Mouse (Mus musculus) midbrain, embryonic 13.5 days (tissue): ENCODE measurements around the gene Ramp3. TPM values are rescaled to one million over a fixed set of nuclear protein-coding genes. Genes with fewer than 3 reads are reported as not detected.

Experiments used
- ATAC-seq: fragments of 200-750 bp; cut with Nextera tagmentation; 2 replicates; pipeline ENCODE4 v1.8.0; 2017; ENCODE audit warnings: mild to moderate bottlenecking, moderate TSS enrichment, moderate library complexity
- H3K27ac ChIP-seq: fragments of 300-500 bp; sonication (generic); 2 replicates; pipeline ENCODE4 v1.5.1; 2015; ENCODE audit warnings: inconsistent platforms, mild to moderate bottlenecking, moderate library complexity
- H3K27me3 ChIP-seq: fragments of 300-500 bp; sonication (generic); 2 replicates; pipeline ENCODE4 v1.6.1; 2015; ENCODE audit warnings: mild to moderate bottlenecking, inconsistent platforms
- H3K36me3 ChIP-seq: fragments of 300-500 bp; sonication (generic); 2 replicates; pipeline ENCODE4 v1.6.1; 2015; ENCODE audit warnings: mild to moderate bottlenecking, inconsistent platforms
- H3K4me1 ChIP-seq: fragments of 300-500 bp; sonication (generic); replicated peaks from 2 replicates; pipeline ENCODE4 v1.6.1; 2015; ENCODE audit warnings: inconsistent platforms
- H3K4me2 ChIP-seq: fragments of 300-500 bp; sonication (generic); replicated peaks from 2 replicates; pipeline ENCODE4 v1.6.1; 2015; ENCODE audit warnings: moderate library complexity, mild to moderate bottlenecking, inconsistent platforms
- H3K4me3 ChIP-seq: fragments of 300-500 bp; sonication (generic); replicated peaks from 2 replicates; pipeline ENCODE4 v1.5.1; 2015; ENCODE audit warnings: mild to moderate bottlenecking, inconsistent platforms
- H3K9ac ChIP-seq: fragments of 300-500 bp; sonication (generic); replicated peaks from 2 replicates; pipeline ENCODE4 v1.6.1; 2015; ENCODE audit warnings: mild to moderate bottlenecking, inconsistent platforms
- H3K9me3 ChIP-seq: fragments of 300-500 bp; sonication (generic); 2 replicates; pipeline ENCODE4 v1.6.1; 2016; ENCODE audit warnings: mild to moderate bottlenecking, inconsistent platforms
- WGBS: fragments of 180-500 bp; shearing (Covaris S2); methylation state at CpG from one replicate; pipeline ENCODE4 v1.1.7; 2015; 5-methylcytosine and 5-hydroxymethylcytosine counted together
- polyA plus RNA-seq: library from polyadenylated mRNA; unstranded; fragments of >200 nt; fragmentation: Nextera tagmentation; extraction: Ambion mirVana; gene quantifications from 2 replicates; pipeline ENCODE4 v1.2.1, GENCODE M21; 2015

Ramp3 gene
- polyA plus RNA-seq, 1 experiment from 2014 or later, result 6.8 TPM

GRCm38 (mm10) chr11:6675402-6675801 is 17.1 kb downstream of the Ramp3 start:
- Histone ChIP-seq H3K36me3 (no peaks in the 10 kb centered on the region), H3K9ac (no peak overlapping the region), H3K4me3 (no peak overlapping the region), H3K4me1 (0 out of 2 replicates have a peak, but pooled peaks cover 7% of the 10 kb centered on the region), H3K27ac (no peak overlapping the region), H3K9me3 (no peaks in the 10 kb centered on the region), H3K27me3 (no peaks in the 10 kb centered on the region), H3K4me2 (no peak overlapping the region)
- ATAC-seq, result no peak
- 66% methylated on average over 7 of the region's 7 CpGs for WGBS

- H3K27me3 ChIP-seq, result no peaks in the 10 kb centered on the region
- ATAC-seq, result no peak
Observed at GRCm38 (mm10) chr11:6676641-6677040, 18.3 kb downstream of the Ramp3 start.

GRCm38 (mm10) chr11:6677530-6677929 is 19.2 kb downstream of the Ramp3 start:
- Histone ChIP-seq H3K9me3 (no peaks in the 10 kb centered on the region), H3K27ac (no peak overlapping the region), H3K4me1 (0 out of 2 replicates have a peak, but pooled peaks cover 7% of the 10 kb centered on the region), H3K4me2 (no peak overlapping the region), H3K9ac (no peak overlapping the region), H3K4me3 (no peak overlapping the region), H3K36me3 (no peaks in the 10 kb centered on the region), H3K27me3 (no peaks in the 10 kb centered on the region)
- ATAC-seq, result peak; percentile 79
- WGBS, result 17% methylated on average over 7 of the region's 7 CpGs

More at GRCm38 (mm10) chr11:6676641-6677040, 18.3 kb downstream of the Ramp3 start:
- no peak overlapping the region for H3K4me3 ChIP-seq
- H3K9ac ChIP-seq, result no peak overlapping the region
- H3K9me3 ChIP-seq, result no peaks in the 10 kb centered on the region
- no peaks in the 10 kb centered on the region for H3K36me3 ChIP-seq
- 0 out of 2 replicates have a peak, but pooled peaks cover 7% of the 10 kb centered on the region for H3K4me1 ChIP-seq
- H3K4me2 ChIP-seq, result no peak overlapping the region
- H3K27ac ChIP-seq, result no peak overlapping the region
- WGBS, result 85% methylated on average over 9 of the region's 9 CpGs

GRCm38 (mm10) chr11:6679694-6680396 is 21.5 kb downstream of the Ramp3 start:
- Histone ChIP-seq H3K4me3 (no peak overlapping the region), H3K9ac (no peak overlapping the region), H3K27ac (no peak overlapping the region), H3K27me3 (no peaks in the 10 kb centered on the region), H3K36me3 (no peaks in the 10 kb centered on the region), H3K9me3 (no peaks in the 10 kb centered on the region), H3K4me1 (0 out of 2 replicates have a peak, but pooled peaks cover 7% of the 10 kb centered on the region), H3K4me2 (no peak overlapping the region)
- WGBS, result 82% methylated on average over 17 of the region's 17 CpGs
- ATAC-seq, result no peak

GRCm38 (mm10) chr11:6680397-6680818 is 22.1 kb downstream of the Ramp3 start:
- Histone ChIP-seq H3K4me1 (0 out of 2 replicates have a peak, but pooled peaks cover 7% of the 10 kb centered on the region), H3K4me2 (no peak overlapping the region), H3K9me3 (no peaks in the 10 kb centered on the region), H3K27ac (no peak overlapping the region), H3K9ac (no peak overlapping the region), H3K36me3 (no peaks in the 10 kb centered on the region), H3K4me3 (no peak overlapping the region), H3K27me3 (no peaks in the 10 kb centered on the region)
- ATAC-seq, result no peak
- 50% methylated on average over 10 of the region's 10 CpGs for WGBS

- ATAC-seq, result no peak
- Histone ChIP-seq H3K9me3 (no peaks in the 10 kb centered on the region), H3K4me2 (no peak overlapping the region), H3K9ac (no peak overlapping the region), H3K4me1 (0 out of 2 replicates have a peak, but pooled peaks cover 1% of the 10 kb centered on the region), H3K27me3 (no peaks in the 10 kb centered on the region), H3K27ac (no peak overlapping the region), H3K4me3 (no peak overlapping the region), H3K36me3 (no peaks in the 10 kb centered on the region)
- WGBS, result 58% methylated on average over 3 of the region's 3 CpGs
Observed at GRCm38 (mm10) chr11:6684741-6685140, 26.4 kb downstream of the Ramp3 start.

- Histone ChIP-seq H3K4me3 (no peak overlapping the region), H3K9me3 (no peaks in the 10 kb centered on the region), H3K27ac (no peak overlapping the region), H3K9ac (no peak overlapping the region), H3K4me1 (no peaks in the 10 kb centered on the region), H3K4me2 (no peak overlapping the region), H3K36me3 (no peaks in the 10 kb centered on the region), H3K27me3 (no peaks in the 10 kb centered on the region)
- ATAC-seq, result no peak
- 57% methylated on average over 3 of the region's 3 CpGs for WGBS
Observed at GRCm38 (mm10) chr11:6688888-6689287, 30.6 kb downstream of the Ramp3 start.

GRCm38 (mm10) chr11:6692341-6692740 is 34.0 kb downstream of the Ramp3 start:
- no peak overlapping the region for H3K4me3 ChIP-seq
- no peak overlapping the region for H3K27ac ChIP-seq
- no peak overlapping the region for H3K4me2 ChIP-seq
- ATAC-seq, result no peak
- H3K27me3 ChIP-seq, result no peaks in the 10 kb centered on the region
- WGBS, result 69% methylated on average over 6 of the region's 6 CpGs
- H3K36me3 ChIP-seq, result no peaks in the 10 kb centered on the region
- no peak overlapping the region for H3K9ac ChIP-seq
- H3K4me1 ChIP-seq, result no peaks in the 10 kb centered on the region
- no peaks in the 10 kb centered on the region for H3K9me3 ChIP-seq

GRCm38 (mm10) chr11:6694114-6694513 is 35.8 kb downstream of the Ramp3 start:
- no peaks in the 10 kb centered on the region for H3K36me3 ChIP-seq
- no peaks in the 10 kb centered on the region for H3K27me3 ChIP-seq
- no peak overlapping the region for H3K4me2 ChIP-seq
- no peak overlapping the region for H3K9ac ChIP-seq
- no peaks in the 10 kb centered on the region for H3K9me3 ChIP-seq
- no peak for ATAC-seq
- no peaks in the 10 kb centered on the region for H3K4me1 ChIP-seq
- WGBS, result 95% methylated on average over 10 of the region's 10 CpGs
- H3K27ac ChIP-seq, result no peak overlapping the region
- H3K4me3 ChIP-seq, result no peak overlapping the region

- H3K4me2 ChIP-seq, result no peak overlapping the region
- no peaks in the 10 kb centered on the region for H3K9me3 ChIP-seq
- no peaks in the 10 kb centered on the region for H3K36me3 ChIP-seq
- H3K27ac ChIP-seq, result no peak overlapping the region
- no peaks in the 10 kb centered on the region for H3K27me3 ChIP-seq
- no peaks in the 10 kb centered on the region for H3K4me1 ChIP-seq
- no peak overlapping the region for H3K4me3 ChIP-seq
- H3K9ac ChIP-seq, result no peak overlapping the region
- no peak for ATAC-seq
- 83% methylated on average over 12 of the region's 12 CpGs for WGBS
Observed at GRCm38 (mm10) chr11:6695176-6695575, 36.9 kb downstream of the Ramp3 start.

- 77% methylated on average over 8 of the region's 8 CpGs for WGBS
- ATAC-seq, result no peak
Observed at GRCm38 (mm10) chr11:6696551-6696950, 38.2 kb downstream of the Ramp3 start.

GRCm38 (mm10) chr11:6697751-6698150 is 39.4 kb downstream of the Ramp3 start:
- Histone ChIP-seq H3K4me2 (no peak overlapping the region), H3K27ac (no peak overlapping the region), H3K36me3 (no peaks in the 10 kb centered on the region), H3K4me3 (no peak overlapping the region), H3K9ac (no peak overlapping the region), H3K9me3 (no peaks in the 10 kb centered on the region), H3K27me3 (no peaks in the 10 kb centered on the region), H3K4me1 (no peaks in the 10 kb centered on the region)
- ATAC-seq, result no peak
- 93% methylated on average over 10 of the region's 10 CpGs for WGBS

More at GRCm38 (mm10) chr11:6696551-6696950, 38.2 kb downstream of the Ramp3 start:
- no peaks in the 10 kb centered on the region for H3K36me3 ChIP-seq
- no peak overlapping the region for H3K27ac ChIP-seq
- H3K27me3 ChIP-seq, result no peaks in the 10 kb centered on the region
- no peak overlapping the region for H3K9ac ChIP-seq
- no peaks in the 10 kb centered on the region for H3K4me1 ChIP-seq
- H3K4me2 ChIP-seq, result no peak overlapping the region
- H3K4me3 ChIP-seq, result no peak overlapping the region
- no peaks in the 10 kb centered on the region for H3K9me3 ChIP-seq

- H3K4me1 ChIP-seq, result no peaks in the 10 kb centered on the region
- ATAC-seq, result no peak
- no peak overlapping the region for H3K4me2 ChIP-seq
- 84% methylated on average over 10 of the region's 10 CpGs for WGBS
- H3K9ac ChIP-seq, result no peak overlapping the region
- H3K27me3 ChIP-seq, result no peaks in the 10 kb centered on the region
- H3K36me3 ChIP-seq, result no peaks in the 10 kb centered on the region
- H3K27ac ChIP-seq, result no peak overlapping the region
- H3K4me3 ChIP-seq, result no peak overlapping the region
- H3K9me3 ChIP-seq, result no peaks in the 10 kb centered on the region
Observed at GRCm38 (mm10) chr11:6698281-6698680, 40.0 kb downstream of the Ramp3 start.
